Mouse (Mus musculus) CH12.LX (cell line): Measurements from ENCODE around the gene Cst7.

ENCODE experiments used
- CTCF ChIP-seq, 2 experiments: IDR thresholded peaks in 1 of 2; conservative IDR thresholded peaks in 1 of 2; 2 replicates each; pipeline ENCODE4 v1.5.1; 2011 to 2012; ENCODE audit warnings: low read depth in 2 of 2, low read length in 2 of 2, improper control_type of control experiment in 1 of 2, inconsistent platforms in 1 of 2, mild to moderate bottlenecking in 1 of 2, moderate library complexity in 1 of 2
- MAX ChIP-seq: IDR thresholded peaks from 2 replicates; pipeline ENCODE4 v1.6.1; 2011; ENCODE audit warnings: low read length, improper control_type of control experiment
- MAZ ChIP-seq: IDR thresholded peaks from 2 replicates; pipeline ENCODE4 v1.6.1; 2012; ENCODE audit warnings: low read depth, mild to moderate bottlenecking, inconsistent platforms, low read length, improper control_type of control experiment, moderate library complexity
- POLR2A ChIP-seq: IDR thresholded peaks from 2 replicates; pipeline ENCODE4 v1.6.1; 2011; ENCODE audit warnings: low read depth, mild to moderate bottlenecking, improper control_type of control experiment, low read length
- SIN3A ChIP-seq: IDR thresholded peaks from 2 replicates; pipeline ENCODE4 v1.6.1; 2012; ENCODE audit warnings: low read length, improper control_type of control experiment, inconsistent platforms
- SMC3 ChIP-seq: IDR thresholded peaks from 2 replicates; pipeline ENCODE4 v1.6.1; 2011; ENCODE audit warnings: low read depth, low read length, improper control_type of control experiment

- TF ChIP-seq MAZ (no peak), SIN3A (no peak), SMC3 (no peak), POLR2A (no peak), CTCF (conservative IDR thresholded peaks at IDR 0.05 in 1 of 2, IDR thresholded peaks at IDR 0.05 in 1 of 2; ENCODE audit: low read depth in 2 of 2, low read length in 2 of 2) (no peak), MAX (no peak)
Observed at GRCm38 (mm10) chr2:150579628-150580027, 9.4 kb downstream of the Cst7 start.
